Mouse (Mus musculus) urinary bladder, postnatal 25 days (tissue): ENCODE data around the gene Clec11a.
"Not testable (repeated sequence)": the region's sequence is repeated elsewhere in the genome, so short reads cannot be mapped to it uniquely, and the experiment has no call there.

Experiments
- DNase-seq: peaks from one replicate; pipeline ENCODE4 v3.0.0; 2022; ENCODE audit warnings: low spot score

Clec11a gene

GRCm38 (mm10) chr7:44322290-44322689, 15.6 kb upstream of the Clec11a start:
- DNase-seq: no peak

- DNase-seq: no peak
Measured at GRCm38 (mm10) chr7:44320886-44321285, 14.2 kb upstream of the Clec11a start.

GRCm38 (mm10) chr7:44317913-44318312, 11.2 kb upstream of the Clec11a start:
- no peak for DNase-seq

DNA sequence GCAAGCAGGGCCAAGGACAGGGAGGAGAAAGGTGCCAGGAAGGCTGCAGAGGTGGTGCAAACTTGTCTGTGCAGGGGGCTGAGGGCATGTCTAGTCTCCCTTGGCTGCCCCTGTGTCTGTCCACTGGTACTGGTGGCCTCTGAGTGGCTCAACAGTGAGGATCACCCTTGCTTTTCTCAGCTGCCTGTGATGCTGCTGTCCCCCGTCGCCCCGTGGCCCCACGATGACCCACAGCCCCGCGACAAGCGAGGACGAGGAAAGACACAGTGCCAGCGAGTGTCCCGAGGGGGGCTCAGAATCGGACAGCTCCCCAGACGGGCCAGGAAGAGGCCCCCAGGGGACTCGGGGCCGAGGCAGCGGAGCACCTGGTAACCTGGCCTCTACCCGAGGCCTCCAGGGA, 5.8 kb upstream of the Clec11a start:
- no peak for DNase-seq

DNA sequence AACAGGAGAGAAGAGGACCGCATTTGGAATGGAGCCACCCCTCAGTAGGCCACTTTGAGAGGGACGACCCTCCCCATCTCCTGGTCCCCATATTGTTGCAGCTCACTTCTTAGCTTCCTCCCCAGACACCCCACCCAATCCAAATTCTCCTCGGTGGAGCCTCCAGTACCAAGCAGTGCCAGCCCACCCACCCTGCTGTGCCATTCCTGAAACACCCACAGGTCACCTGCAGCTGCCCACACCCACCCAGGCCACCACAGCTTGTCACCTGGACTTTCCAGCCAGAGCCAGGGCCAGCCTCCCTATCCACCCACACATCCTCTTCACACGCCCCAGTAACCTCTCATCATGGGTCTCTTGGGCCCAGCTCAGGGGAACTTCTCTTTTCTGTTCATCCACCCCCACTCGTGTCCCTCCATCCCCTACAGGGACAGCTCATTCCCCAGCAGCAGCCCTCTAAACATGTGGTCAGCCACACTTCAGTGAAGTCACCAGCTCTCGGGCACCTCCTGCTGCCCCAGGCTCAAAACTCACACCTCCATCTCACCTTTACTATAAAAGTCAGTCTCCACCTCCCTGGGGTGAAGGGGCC, 5.1 kb upstream of the Clec11a start:
- DNase-seq: no peak

DNA sequence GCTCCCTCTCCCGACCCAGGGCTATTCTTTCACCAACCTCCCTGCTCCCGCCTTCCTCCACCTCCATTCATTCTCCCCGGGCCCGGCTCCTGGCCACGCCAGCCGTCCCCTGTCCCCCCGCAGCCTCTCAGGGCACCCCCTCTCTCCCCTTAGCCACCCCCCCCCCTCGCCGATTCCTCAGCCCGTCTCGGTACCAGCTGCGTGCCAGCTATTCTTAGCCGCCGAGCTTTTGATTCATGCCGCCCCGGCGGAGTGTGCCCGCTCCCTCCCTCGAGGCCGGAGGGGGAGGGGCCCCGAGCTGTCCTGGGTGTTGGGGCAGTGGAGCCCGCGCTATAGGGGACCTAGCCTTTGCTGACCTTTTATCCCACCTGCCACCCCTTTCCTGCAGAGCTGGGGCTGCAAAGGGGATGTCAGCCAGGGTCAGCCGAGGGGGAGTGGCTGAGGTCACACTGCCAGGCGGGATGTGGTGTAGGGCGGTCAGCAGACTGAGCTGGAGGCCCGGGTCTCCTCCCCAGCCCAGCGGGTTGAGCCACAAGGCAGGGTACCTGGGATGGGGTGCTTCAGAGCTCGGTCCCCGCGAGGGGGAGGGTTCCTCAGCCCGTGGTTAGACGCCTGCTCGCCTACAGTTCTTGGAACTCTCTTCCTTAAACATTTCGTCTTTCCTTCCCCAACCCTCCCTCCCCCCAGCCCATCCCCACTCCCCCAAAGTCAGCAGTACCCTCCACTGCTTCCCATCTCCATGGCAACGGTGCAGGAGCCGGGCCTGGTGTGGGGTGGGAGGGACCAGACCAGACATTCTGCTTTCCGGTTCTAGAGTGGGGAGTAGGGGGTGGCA, 4.4 kb upstream of the Clec11a start:
- no peak for DNase-seq

DNA sequence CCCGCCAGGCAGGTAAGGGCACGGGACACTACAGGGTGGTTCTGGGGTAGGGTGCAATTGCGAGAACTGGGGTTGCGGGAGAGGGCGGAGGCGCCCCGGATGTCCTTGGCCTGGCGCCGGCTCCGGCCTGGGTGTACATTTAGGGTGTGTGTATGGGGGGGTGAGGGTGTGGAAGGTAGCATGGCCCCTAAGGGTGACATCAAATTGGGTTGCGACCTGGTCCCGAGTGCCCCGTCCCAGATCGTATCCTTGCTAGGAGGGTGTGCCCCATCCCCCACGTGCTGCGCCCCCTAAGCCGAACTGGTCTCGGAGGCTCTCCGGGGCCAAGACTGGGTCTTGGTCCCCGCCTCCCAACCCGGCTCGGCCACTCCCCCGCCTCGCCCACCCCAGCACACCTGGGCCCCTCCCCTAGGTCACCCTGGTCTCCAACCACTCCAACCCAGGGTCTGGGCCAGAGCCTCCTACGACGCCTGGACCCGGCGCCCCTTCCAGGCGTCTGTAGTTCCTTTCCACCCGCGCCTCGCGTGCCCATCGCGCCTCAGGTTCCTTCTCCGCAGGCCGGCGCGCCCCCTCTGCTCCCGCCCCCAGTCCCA, 3.7 kb upstream of the Clec11a start:
- no peak for DNase-seq

- no peak for DNase-seq
Measured at GRCm38 (mm10) chr7:44309475-44310284, 3.0 kb upstream of the Clec11a start, which contains the start of gene Shank1. Shank1 (plus strand) TSS chr7:44310253.

- no peak for DNase-seq
Measured at GRCm38 (mm10) chr7:44307261-44308020, 739 bp upstream of the Clec11a start.

- no peak for DNase-seq
Measured at GRCm38 (mm10) chr7:44305686-44306085, 1.0 kb downstream of the Clec11a start.

GRCm38 (mm10) chr7:44304775-44305641, 1.7 kb downstream of the Clec11a start:
- DNase-seq: peak; percentile 93

GRCm38 (mm10) chr7:44304463-44304774, 2.3 kb downstream of the Clec11a start:
- no peak for DNase-seq

- no peak for DNase-seq
Measured at GRCm38 (mm10) chr7:44303346-44304340, 3.1 kb downstream of the Clec11a start.

GRCm38 (mm10) chr7:44297501-44297900, 9.2 kb downstream of the Clec11a start:
- not testable (repeated sequence) for DNase-seq

DNA sequence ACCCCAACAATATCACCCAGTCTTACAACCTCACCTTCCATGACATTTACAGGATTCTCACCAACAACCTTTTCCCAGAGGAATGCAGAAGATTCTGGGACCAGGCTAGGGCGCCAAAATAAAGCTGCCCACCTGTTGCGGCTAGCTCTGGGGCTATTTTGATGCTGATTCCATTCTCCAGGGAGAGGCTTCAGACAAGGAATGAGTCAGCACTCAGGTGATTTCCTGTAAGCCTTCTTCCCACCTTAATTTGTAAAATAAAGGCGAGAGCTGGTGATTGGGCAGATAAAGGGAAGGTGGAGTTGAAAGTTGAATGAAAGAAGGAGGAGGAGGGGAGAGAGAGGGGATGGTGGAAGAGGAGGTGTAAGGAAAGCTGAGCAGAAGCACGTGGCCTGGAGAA, 15.3 kb downstream of the Clec11a start:
- no peak for DNase-seq

- no peak for DNase-seq
Measured at GRCm38 (mm10) chr7:44290986-44291385, 15.7 kb downstream of the Clec11a start.

DNA sequence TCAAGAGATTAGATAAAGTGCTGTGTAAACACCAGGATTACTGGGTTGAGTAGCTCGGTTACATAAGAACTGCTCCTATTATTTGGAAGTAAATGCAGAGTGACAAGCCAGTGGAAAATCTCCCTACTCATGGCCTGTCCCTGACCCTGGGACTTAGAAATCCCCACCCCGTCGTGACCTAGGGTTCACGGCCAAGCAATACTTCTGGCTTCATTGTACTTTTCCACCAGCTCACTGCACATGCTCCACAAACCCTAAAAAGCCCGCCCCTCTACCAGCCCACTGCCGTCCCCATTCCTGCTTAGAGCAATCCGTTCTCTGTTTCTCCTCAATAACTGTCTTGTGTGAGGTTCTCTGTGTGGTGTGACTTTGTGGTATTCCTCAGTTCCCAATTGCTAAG, 18.9 kb downstream of the Clec11a start:
- DNase-seq: no peak

- no peak for DNase-seq
Measured at GRCm38 (mm10) chr7:44281586-44281985, 25.1 kb downstream of the Clec11a start.

DNA sequence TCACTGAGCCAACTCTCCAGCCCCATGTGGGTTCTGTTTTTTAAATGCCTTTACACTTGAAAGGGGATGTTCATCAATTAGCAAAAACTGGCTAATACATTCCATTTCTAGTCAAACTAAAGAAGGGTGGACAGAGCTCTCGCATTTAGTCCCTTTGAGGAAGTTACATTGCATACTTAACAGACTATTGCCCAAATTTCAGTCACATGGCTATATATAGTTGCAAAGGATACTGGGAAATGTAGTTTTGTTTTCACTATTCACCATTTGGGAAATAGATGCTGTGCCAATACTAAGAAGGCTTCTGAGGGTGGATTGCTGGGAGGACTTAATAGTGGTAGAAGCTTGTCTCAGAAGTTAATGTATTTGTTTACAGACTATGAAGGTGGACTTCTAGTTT, 25.7 kb downstream of the Clec11a start:
- no peak for DNase-seq

DNA sequence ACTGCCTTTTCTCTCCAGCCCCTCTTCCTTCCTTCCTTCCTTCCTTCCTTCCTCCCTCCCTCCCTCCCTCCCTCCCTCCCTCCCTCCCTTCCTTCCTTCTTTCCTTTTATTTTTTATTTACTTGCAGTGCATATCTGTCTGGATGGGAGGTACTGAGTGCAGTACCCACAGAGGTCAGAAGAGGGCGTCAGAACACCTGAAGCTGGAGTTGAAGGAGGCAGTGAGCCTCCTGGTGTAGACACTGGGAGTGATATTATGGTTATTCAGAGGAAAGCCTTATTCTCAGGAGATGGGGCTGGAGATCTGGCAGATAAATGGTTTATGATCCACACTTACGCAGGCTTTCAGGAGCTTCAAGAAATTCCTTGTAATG, 29.5 kb downstream of the Clec11a start:
- DNase-seq: no peak
